Mouse (Mus musculus) heart, embryonic 10.5 days (tissue): ENCODE measurements at regions not wholly inside any gene's neighbourhood (a gene's known extent, or its start where the extent isn't known, plus 50 kb on each side); places are given as distances from the start of the nearest gene placed in this dataset. TPM values are rescaled to one million over a fixed set of nuclear protein-coding genes. Genes with fewer than 3 reads are reported as not detected.

Experiments used
- DNase-seq: peaks from one replicate; pipeline ENCODE4 v3.0.0-alpha.2; 2017; ENCODE audit warnings: low spot score
- H3K27ac ChIP-seq: fragments of 300-500 bp; sonication (generic); 2 replicates; pipeline ENCODE4 v1.5.1; 2016; ENCODE audit warnings: mild to moderate bottlenecking
- H3K27me3 ChIP-seq: fragments of 300-500 bp; sonication (generic); 2 replicates; pipeline ENCODE4 v1.6.1; 2016; ENCODE audit warnings: mild to moderate bottlenecking; ENCODE audit not compliant: poor library complexity, insufficient read depth, severe bottlenecking
- H3K36me3 ChIP-seq: fragments of 300-500 bp; sonication (generic); 2 replicates; pipeline ENCODE4 v1.6.1; 2016; ENCODE audit warnings: mild to moderate bottlenecking, moderate library complexity
- H3K4me1 ChIP-seq: fragments of 300-500 bp; sonication (generic); 2 replicates; pipeline ENCODE4 v1.6.1; 2016; ENCODE audit warnings: mild to moderate bottlenecking
- H3K4me3 ChIP-seq: fragments of 300-500 bp; sonication (generic); 2 replicates; pipeline ENCODE4 v1.5.1; 2016; ENCODE audit warnings: mild to moderate bottlenecking, moderate library complexity
- H3K9me3 ChIP-seq: fragments of 300-500 bp; sonication (generic); 2 replicates; pipeline ENCODE4 v1.6.1; 2016; ENCODE audit warnings: mild to moderate bottlenecking, moderate library complexity
- WGBS: fragments of 180-500 bp; shearing (Covaris S2); methylation state at CpG from one replicate; pipeline ENCODE4 v1.1.7; 2016; 5-methylcytosine and 5-hydroxymethylcytosine counted together
- microRNA-seq: library from miRNA; unstranded; fragments of <30 nt; microRNA quantifications from one replicate; pipeline ENCODE4, GENCODE M21; 2017

DNA sequence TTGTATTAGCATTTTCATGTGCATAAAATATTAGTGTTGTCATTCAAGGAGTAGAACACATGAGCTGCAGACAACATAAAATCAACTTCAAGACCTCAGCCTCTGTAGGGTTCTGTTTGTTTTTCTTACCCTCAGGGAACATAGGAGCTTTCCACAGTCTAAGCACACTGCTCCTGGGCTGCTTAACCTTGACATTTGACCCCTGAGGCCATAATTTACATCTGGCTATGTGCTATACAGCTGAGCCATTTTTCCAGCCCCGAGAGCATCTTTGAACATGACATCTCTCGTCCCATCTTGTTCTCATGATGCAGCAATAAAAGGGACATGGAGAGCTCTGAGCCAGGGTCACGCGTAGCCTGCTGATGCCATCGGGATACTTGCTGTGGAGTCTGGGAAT lies 270.3 kb downstream of the Sox2 start:
- no peaks in the 10 kb centered on the region for H3K27me3 ChIP-seq
- no peaks in the 10 kb centered on the region for H3K36me3 ChIP-seq
- 85% methylated on average over 5 of the region's 5 CpGs for WGBS
- H3K4me3 ChIP-seq: no peak overlapping the region
- no peaks in the 10 kb centered on the region for H3K9me3 ChIP-seq
- H3K27ac ChIP-seq: no peak overlapping the region
- no peak for DNase-seq
- H3K4me1 ChIP-seq: no peaks in the 10 kb centered on the region

DNA sequence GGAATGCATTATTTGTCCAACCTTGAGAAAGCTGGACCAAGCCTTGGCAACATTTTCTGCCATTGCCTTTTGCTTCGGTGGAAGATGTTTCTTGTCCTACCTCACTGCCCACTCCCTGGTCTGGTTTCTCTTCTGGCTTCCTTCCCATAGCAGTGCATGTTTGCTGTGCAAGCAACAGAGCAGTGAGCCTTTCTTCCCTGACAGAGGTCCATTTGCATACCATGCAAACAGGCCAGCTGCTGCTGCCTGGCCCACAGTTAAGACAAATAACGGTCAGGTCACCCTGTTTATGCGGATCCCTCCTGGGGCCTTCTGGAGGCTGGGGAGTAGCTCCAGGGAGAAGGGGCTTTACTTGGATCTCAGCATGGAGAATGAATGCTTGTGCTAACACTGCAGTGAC lies 299.7 kb downstream of the Sox2 start:
- H3K27me3 ChIP-seq: peaks cover 32% of the 10 kb centered on the region; the same call in 1 of the 2 replicates
- no peaks in the 10 kb centered on the region for H3K4me1 ChIP-seq
- H3K9me3 ChIP-seq: no peaks in the 10 kb centered on the region
- H3K4me3 ChIP-seq: no peak overlapping the region
- no peak overlapping the region for H3K27ac ChIP-seq
- 49% methylated on average over 3 of the region's 3 CpGs for WGBS
- no peaks in the 10 kb centered on the region for H3K36me3 ChIP-seq
- no peak for DNase-seq

DNA sequence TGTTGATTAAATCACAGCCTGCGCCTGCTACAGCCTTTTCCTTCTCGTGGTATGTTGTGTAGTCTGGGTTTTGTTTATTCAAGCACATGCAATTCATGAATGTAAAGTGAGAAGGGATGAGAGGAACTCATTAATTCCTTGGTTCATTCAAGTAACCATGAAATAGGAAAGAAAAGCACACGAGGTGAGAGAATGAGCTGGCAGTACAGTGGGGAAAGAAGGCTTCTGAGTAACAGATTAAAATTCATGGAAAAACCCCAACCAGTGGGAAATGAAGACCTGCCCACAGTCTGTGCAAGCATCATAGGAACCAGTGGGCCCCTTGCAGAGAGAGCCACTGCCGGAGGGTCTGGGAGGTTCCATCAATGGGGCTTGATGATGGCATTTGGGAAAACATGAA lies 306.0 kb downstream of the Sox2 start:
- no peaks in the 10 kb centered on the region for H3K4me1 ChIP-seq
- H3K27ac ChIP-seq: no peak overlapping the region
- DNase-seq: no peak
- 79% methylated on average over 4 of the region's 4 CpGs for WGBS
- H3K4me3 ChIP-seq: no peak overlapping the region
- H3K9me3 ChIP-seq: no peaks in the 10 kb centered on the region
- no peaks in the 10 kb centered on the region for H3K36me3 ChIP-seq
- H3K27me3 ChIP-seq: peaks cover 72% of the 10 kb centered on the region

DNA sequence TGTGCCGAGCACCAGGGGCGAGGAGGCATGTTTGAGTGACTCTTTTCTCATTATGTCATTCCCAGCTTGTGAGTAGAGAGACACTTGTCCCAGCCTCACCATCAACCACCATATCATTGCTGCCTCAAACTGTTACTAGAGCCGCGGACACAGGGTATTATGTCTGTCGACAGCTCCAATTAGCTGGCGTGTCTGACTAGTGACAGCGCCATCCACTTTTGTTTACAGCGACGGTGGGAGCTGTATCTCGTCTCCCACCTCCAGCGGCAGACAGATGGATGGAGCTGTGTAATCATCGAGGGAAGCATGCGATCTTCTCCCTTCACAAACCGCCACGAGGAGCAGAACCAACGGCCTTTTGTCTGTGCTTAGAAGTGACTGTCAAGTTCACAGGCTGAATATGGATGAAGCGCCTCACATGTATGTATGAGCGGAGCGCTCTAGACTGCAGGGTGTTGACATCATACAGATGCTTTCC lies 308.9 kb downstream of the Sox2 start:
- Histone ChIP-seq H3K36me3 (no peaks in the 10 kb centered on the region), H3K27ac (no peak overlapping the region), H3K9me3 (no peaks in the 10 kb centered on the region), H3K27me3 (peaks cover 75% of the 10 kb centered on the region), H3K4me3 (no peak overlapping the region), H3K4me1 (no peaks in the 10 kb centered on the region)
- peak; percentile 79 for DNase-seq
- 29% methylated on average over 19 of the region's 19 CpGs for WGBS

DNA sequence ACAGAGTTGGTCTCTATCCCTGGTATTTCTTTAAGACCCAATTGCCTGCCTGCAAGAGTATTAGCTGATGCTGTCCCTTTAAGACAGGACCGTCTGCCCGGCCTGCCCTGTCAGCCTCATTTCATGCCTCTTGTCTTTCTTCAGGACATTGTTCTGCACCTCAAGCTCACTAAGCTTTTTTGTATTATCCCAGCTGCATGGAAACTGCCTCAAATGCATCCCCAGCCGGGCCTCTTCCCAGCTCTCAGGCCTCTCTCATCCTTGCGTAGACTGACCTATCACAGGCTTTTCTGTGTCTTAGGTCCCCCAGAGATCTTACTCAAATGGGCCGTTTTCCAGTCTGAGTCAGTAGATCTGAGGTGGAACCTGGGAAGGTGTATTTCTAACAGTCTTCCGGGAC lies 316.2 kb downstream of the Sox2 start:
- no peaks in the 10 kb centered on the region for H3K4me1 ChIP-seq
- DNase-seq: peak; percentile 64

DNA sequence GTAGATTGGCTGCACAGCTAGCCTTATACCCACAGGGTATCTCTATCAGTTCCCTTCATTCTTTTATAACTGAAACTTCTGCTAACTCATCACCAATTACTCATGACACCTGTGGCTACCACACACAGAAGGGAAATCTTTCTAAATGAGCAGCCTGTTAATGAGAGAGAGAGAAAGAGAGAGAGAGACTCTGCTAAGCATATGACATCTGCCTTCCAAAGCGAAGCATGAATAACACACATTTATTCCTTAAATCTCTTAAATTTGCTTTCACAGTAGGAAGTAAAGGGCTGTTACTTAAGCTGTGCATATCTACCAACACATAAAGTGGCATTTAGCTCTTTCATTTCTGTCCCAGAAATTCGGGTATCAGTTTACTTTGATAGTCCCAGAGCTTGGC lies 317.7 kb downstream of the Sox2 start:
- Histone ChIP-seq H3K4me3 (no peak overlapping the region), H3K27me3 (peaks cover 36% of the 10 kb centered on the region), H3K36me3 (no peaks in the 10 kb centered on the region), H3K9me3 (no peaks in the 10 kb centered on the region), H3K4me1 (no peaks in the 10 kb centered on the region), H3K27ac (no peak overlapping the region)
- no peak for DNase-seq
- WGBS: 79% methylated on average over 2 of the region's 2 CpGs

More for the DNA sequence above, 316.2 kb downstream of the Sox2 start:
- Histone ChIP-seq H3K27me3 (peaks cover 51% of the 10 kb centered on the region), H3K36me3 (no peaks in the 10 kb centered on the region), H3K4me3 (no peak overlapping the region), H3K27ac (no peak overlapping the region), H3K9me3 (no peaks in the 10 kb centered on the region)
- 63% methylated on average over 6 of the region's 6 CpGs for WGBS

DNA sequence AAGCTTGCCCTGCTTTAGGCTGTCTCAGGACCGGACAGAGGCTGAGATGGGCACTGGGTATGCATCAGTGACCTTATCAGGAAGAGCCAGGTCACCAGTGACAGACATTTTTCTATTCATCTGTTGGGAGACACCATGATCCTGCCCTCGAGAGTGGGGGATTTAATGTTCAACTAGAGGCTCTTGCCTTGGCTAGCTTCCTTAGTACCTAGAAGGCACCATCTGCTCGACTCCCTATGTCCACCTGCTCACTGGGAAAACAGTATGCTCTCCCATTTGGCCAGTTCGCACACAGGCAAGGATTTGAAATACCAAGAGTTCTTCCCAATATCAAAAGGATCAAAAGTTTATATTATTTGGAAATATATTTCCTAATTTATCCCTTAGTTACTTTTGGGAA lies 321.3 kb downstream of the Sox2 start:
- no peaks in the 10 kb centered on the region for H3K9me3 ChIP-seq
- 0 out of 2 replicates have a peak, but pooled peaks cover 1% of the 10 kb centered on the region for H3K27me3 ChIP-seq
- WGBS: 84% methylated on average over 4 of the region's 4 CpGs
- no peak overlapping the region for H3K27ac ChIP-seq
- no peaks in the 10 kb centered on the region for H3K4me1 ChIP-seq
- no peak overlapping the region for H3K4me3 ChIP-seq
- peak; percentile 45 for DNase-seq
- no peaks in the 10 kb centered on the region for H3K36me3 ChIP-seq

DNA sequence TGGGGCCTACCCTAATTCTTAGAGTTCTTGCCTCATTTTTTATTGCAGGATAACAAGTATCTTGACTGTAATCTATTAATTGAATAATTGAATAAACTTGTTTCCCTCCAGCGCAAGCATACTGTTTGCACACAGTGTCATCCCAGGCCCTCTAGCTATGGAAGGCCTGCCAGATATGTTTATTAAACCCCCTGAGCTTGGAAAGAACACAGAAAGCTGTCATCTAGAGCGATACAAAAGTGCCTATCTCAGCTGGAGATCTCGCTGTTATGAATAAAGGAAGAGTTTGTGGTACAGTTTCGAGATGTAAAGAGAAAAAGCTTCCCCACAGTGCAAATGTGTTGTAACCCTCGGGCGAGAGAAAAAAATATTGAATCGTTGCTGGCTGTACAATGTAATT lies 324.2 kb downstream of the Sox2 start:
- Histone ChIP-seq H3K4me3 (no peak overlapping the region), H3K9me3 (no peaks in the 10 kb centered on the region), H3K36me3 (no peaks in the 10 kb centered on the region), H3K27me3 (no peaks in the 10 kb centered on the region), H3K27ac (no peak overlapping the region), H3K4me1 (no peaks in the 10 kb centered on the region)
- WGBS: 86% methylated on average over 7 of the region's 7 CpGs
- DNase-seq: no peak

Small RNA genes in the stretch of these regions (microRNA-seq; reads per million reads assigned to microRNA genes)
- gene Mir6378: not detected
